Mouse (Mus musculus): Measurements from ENCODE around the gene Olfr432.
"Not testable (repeated sequence)": the region's sequence is repeated elsewhere in the genome, so short reads cannot be mapped to it uniquely, and the experiment has no call there.

Olfr432 gene

GRCm38 (mm10) chr1:174048893-174049292, at the start of gene Olfr432:
Gene Olfr432 (plus strand): TSS chr1:174049205.
- no peak for DNase-seq

- DNase-seq = not testable (repeated sequence)
These were observed 44.5 kb upstream of the Olfr432 start for GRCm38 (mm10) chr1:174004352-174005109.

- not testable (repeated sequence) for DNase-seq
These were observed 42.0 kb upstream of the Olfr432 start for GRCm38 (mm10) chr1:174007050-174007449.

GRCm38 (mm10) chr1:174031698-174032097, 17.3 kb upstream of the Olfr432 start, which contains the start of gene Ifi205:
Gene Ifi205 (minus strand): TSS chr1:174031810.
- DNase-seq = no peak

GRCm38 (mm10) chr1:174035841-174036240, 13.2 kb upstream of the Olfr432 start:
- DNase-seq = no peak

- DNase-seq = no peak
These were observed 10.5 kb upstream of the Olfr432 start for GRCm38 (mm10) chr1:174038480-174038879.

- DNase-seq = peak; percentile 18 to 32
These were observed 8.4 kb upstream of the Olfr432 start, which contains the start of gene Olfr433 for GRCm38 (mm10) chr1:174040523-174041177. Gene Olfr433 (plus strand): TSS chr1:174040705.

GRCm38 (mm10) chr1:174042091-174042884, 6.7 kb upstream of the Olfr432 start:
- DNase-seq = not testable (repeated sequence)

GRCm38 (mm10) chr1:174044431-174044830, 4.6 kb upstream of the Olfr432 start:
- no peak for DNase-seq

GRCm38 (mm10) chr1:174048227-174048626, 778 bp upstream of the Olfr432 start:
- not testable (repeated sequence) for DNase-seq

GRCm38 (mm10) chr1:174049357-174049756, 352 bp downstream of the Olfr432 start:
- DNase-seq = not testable (repeated sequence)

GRCm38 (mm10) chr1:174050532-174050931, 1.5 kb downstream of the Olfr432 start:
- DNase-seq = no peak

GRCm38 (mm10) chr1:174051515-174051914, 2.5 kb downstream of the Olfr432 start:
- DNase-seq = no peak

- DNase-seq = no peak
These were observed 3.0 kb downstream of the Olfr432 start for GRCm38 (mm10) chr1:174051931-174052536.

GRCm38 (mm10) chr1:174052981-174053380, 4.0 kb downstream of the Olfr432 start:
- DNase-seq = no peak

GRCm38 (mm10) chr1:174055248-174055647, 6.2 kb downstream of the Olfr432 start:
- DNase-seq = no peak

GRCm38 (mm10) chr1:174066305-174066704, 17.3 kb downstream of the Olfr432 start, which contains the start of gene Olfr430:
Gene Olfr430 (plus strand): TSS chr1:174066605.
- DNase-seq = no peak

- no peak for DNase-seq
These were observed 35.0 kb downstream of the Olfr432 start, which contains the start of gene Olfr429 for GRCm38 (mm10) chr1:174084031-174084430. Gene Olfr429 (plus strand): TSS chr1:174084331.

GRCm38 (mm10) chr1:174096591-174096990, 47.6 kb downstream of the Olfr432 start, which contains the start of gene Olfr427:
Gene Olfr427 (plus strand): TSS chr1:174096891.
- no peak for DNase-seq

GRCm38 (mm10) chr1:174103735-174104134, 54.7 kb downstream of the Olfr432 start:
- DNase-seq = no peak

All from kidney, adult 8-10 months (tissue).